Mouse (Mus musculus): ENCODE results near the gene Dact2.
A peak's percentile ranks its signal among the peaks of the same experiment; 100 is the strongest.

Gene Dact2

GRCm38 (mm10) chr17:14204061-14204460, at the start of gene Dact2:
Gene Dact2, minus strand, starts transcription at chr17:14204304.
- DNase-seq = no peak

GRCm38 (mm10) chr17:14252456-14252855, 48.4 kb upstream of the Dact2 start:
- no peak for DNase-seq

GRCm38 (mm10) chr17:14250401-14250800, 46.3 kb upstream of the Dact2 start:
- DNase-seq = no peak

GRCm38 (mm10) chr17:14249595-14249994, 45.5 kb upstream of the Dact2 start:
- DNase-seq = no peak

GRCm38 (mm10) chr17:14247931-14248330, 43.8 kb upstream of the Dact2 start:
- peak; percentile 13 for DNase-seq

- DNase-seq = no peak
Observed at GRCm38 (mm10) chr17:14246266-14246665, 42.2 kb upstream of the Dact2 start.

- DNase-seq = peak; percentile 45
Observed at GRCm38 (mm10) chr17:14244195-14244965, 40.3 kb upstream of the Dact2 start.

GRCm38 (mm10) chr17:14242634-14243033, 38.5 kb upstream of the Dact2 start:
- no peak for DNase-seq

- no peak for DNase-seq
Observed at GRCm38 (mm10) chr17:14239960-14240359, 35.9 kb upstream of the Dact2 start.

- DNase-seq = no peak
Observed at GRCm38 (mm10) chr17:14237134-14237533, 33.0 kb upstream of the Dact2 start.

- no peak for DNase-seq
Observed at GRCm38 (mm10) chr17:14234774-14235389, 30.8 kb upstream of the Dact2 start.

- no peak for DNase-seq
Observed at GRCm38 (mm10) chr17:14233658-14234057, 29.6 kb upstream of the Dact2 start.

- DNase-seq = peak; percentile 47
Observed at GRCm38 (mm10) chr17:14232629-14233028, 28.5 kb upstream of the Dact2 start.

GRCm38 (mm10) chr17:14230698-14231430, 26.8 kb upstream of the Dact2 start:
- DNase-seq = no peak

GRCm38 (mm10) chr17:14228381-14228780, 24.3 kb upstream of the Dact2 start:
- no peak for DNase-seq

- DNase-seq = no peak
Observed at GRCm38 (mm10) chr17:14227601-14228000, 23.5 kb upstream of the Dact2 start.

GRCm38 (mm10) chr17:14226778-14227177, 22.7 kb upstream of the Dact2 start:
- DNase-seq = no peak

- DNase-seq = no peak
Observed at GRCm38 (mm10) chr17:14225982-14226652, 22.0 kb upstream of the Dact2 start.

GRCm38 (mm10) chr17:14221893-14222615, 17.9 kb upstream of the Dact2 start:
- DNase-seq = no peak

GRCm38 (mm10) chr17:14220606-14221202, 16.6 kb upstream of the Dact2 start:
- peak; percentile 28 for DNase-seq

- DNase-seq = no peak
Observed at GRCm38 (mm10) chr17:14213976-14214529, 9.9 kb upstream of the Dact2 start.

GRCm38 (mm10) chr17:14212796-14213195, 8.7 kb upstream of the Dact2 start:
- no peak for DNase-seq
